Mouse (Mus musculus) thymus, adult 2 months (tissue): ENCODE results near the gene Padi1.

Source experiments
- CTCF ChIP-seq: fragments of 200-500 bp; IDR thresholded peaks from 2 replicates; pipeline ENCODE4 v1.5.1; 2012; ENCODE audit warnings: mild to moderate bottlenecking, control low read depth, low read length, moderate library complexity, borderline replicate concordance; ENCODE audit not compliant: control insufficient read depth, poor library complexity, insufficient read depth; ENCODE audit errors: extremely low read depth
- POLR2A ChIP-seq: fragments of 200-500 bp; IDR thresholded peaks from 2 replicates; pipeline ENCODE4 v1.6.1; 2012; ENCODE audit warnings: mild to moderate bottlenecking, low read length, control low read depth, moderate library complexity; ENCODE audit not compliant: control insufficient read depth, poor library complexity, insufficient read depth; ENCODE audit errors: extremely low read depth

DNA sequence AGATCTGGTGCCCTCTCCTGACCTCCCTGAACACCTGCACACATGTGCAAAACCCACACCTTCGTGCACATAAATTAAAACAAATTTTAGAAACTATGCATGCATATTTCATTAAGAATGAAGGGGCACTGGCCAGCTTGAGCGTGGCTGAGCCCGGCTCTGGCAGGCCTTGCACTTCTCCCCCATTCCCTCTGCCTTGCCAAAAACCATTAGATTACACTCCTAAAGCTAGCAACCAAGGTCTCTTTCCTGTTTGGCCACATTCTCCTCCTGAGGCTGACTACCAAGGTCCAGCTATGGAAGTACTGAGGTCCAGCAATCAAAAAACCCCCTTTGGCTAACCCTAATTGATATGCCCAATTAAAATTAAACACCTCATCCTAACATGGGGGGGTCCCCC, 48.8 kb downstream of the Padi1 start:
- no peak for TF ChIP-seq CTCF
- TF ChIP-seq POLR2A: no peak
